Mouse (Mus musculus): ENCODE measurements at regions not wholly inside any gene's neighbourhood (a gene's known extent, or its start where the extent isn't known, plus 50 kb on each side); places are given as distances from the start of the nearest gene placed in this dataset.
A peak's percentile ranks its signal among the peaks of the same experiment; 100 is the strongest.
"Not testable (repeated sequence)": the region's sequence is repeated elsewhere in the genome, so short reads cannot be mapped to it uniquely, and the experiment has no call there.

- TF ChIP-seq CTCF (IDR thresholded peaks at IDR 0.05) = no peak
- no peak for DNase-seq (ENCODE audit: low read depth, low spot score)
- H3K27me3 ChIP-seq = no peaks in the 10 kb centered on the region
- ATAC-seq = no peak
- in situ Hi-C loops (cut with MboI; ENCODE audit: low pct_unique_long_range_greater_than_20kb) = no loop called here
- POLR2A ChIA-PET = no interaction called here
- CTCF ChIA-PET = interaction anchor here (1.2 kb wide), 1 partner anchor 11 kb away, joined by 4 read pairs; no protein-coding TSS in a partner anchor
These were observed 358.0 kb upstream of the Zfp960 start for GRCm38 (mm10) chr17:16705890-16706289.

GRCm38 (mm10) chr17:16726904-16727303, 337.0 kb upstream of the Zfp960 start:
- ATAC-seq (no peak), DNase-seq (ENCODE audit: low read depth, low spot score) (no peak)
- in situ Hi-C loops (cut with MboI; ENCODE audit: low pct_unique_long_range_greater_than_20kb) = no loop called here
- POLR2A ChIA-PET = no interaction called here
- TF ChIP-seq CTCF (IDR thresholded peaks at IDR 0.05) = no peak
- no peaks in the 10 kb centered on the region for H3K27me3 ChIP-seq
- CTCF ChIA-PET = no interaction called here

- in situ Hi-C loops (cut with MboI; ENCODE audit: low pct_unique_long_range_greater_than_20kb) = no loop called here
- ChIA-PET CTCF (no interaction called here), POLR2A (no interaction called here)
- H3K27me3 ChIP-seq = no peaks in the 10 kb centered on the region
- DNase-seq (ENCODE audit: low read depth, low spot score) = no peak
- ATAC-seq = no peak
- TF ChIP-seq CTCF (IDR thresholded peaks at IDR 0.05) = no peak
These were observed 310.8 kb upstream of the Zfp960 start for GRCm38 (mm10) chr17:16753090-16753489.

DNA sequence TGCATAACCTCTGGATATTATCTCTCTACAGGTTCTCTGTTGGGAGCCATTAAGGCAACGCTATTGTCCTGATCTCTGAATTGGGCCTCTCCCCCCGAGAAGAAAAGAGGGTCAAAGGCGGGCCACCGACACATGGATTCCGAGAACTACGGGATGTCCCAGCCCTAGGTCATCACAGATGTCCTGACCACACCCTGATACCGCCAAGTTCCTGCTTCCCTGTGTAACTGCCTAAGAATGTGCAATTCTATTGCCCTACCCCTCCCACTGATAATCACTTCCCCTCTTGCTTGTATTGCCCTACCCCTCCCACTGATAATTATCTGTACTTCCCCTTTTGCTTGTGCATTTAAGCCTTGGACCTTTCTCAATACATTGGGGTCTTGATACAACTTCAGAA, 293.3 kb upstream of the Zfp960 start:
- ATAC-seq; POLR2A ChIA-PET; DNase-seq (ENCODE audit: low read depth, low spot score); H3K27me3 ChIP-seq; in situ Hi-C loops (cut with MboI; ENCODE audit: low pct_unique_long_range_greater_than_20kb); CTCF ChIA-PET: not testable (repeated sequence)

- ATAC-seq (no peak), DNase-seq (ENCODE audit: low read depth, low spot score) (no peak)
- CTCF ChIA-PET = no interaction called here
- in situ Hi-C loops (cut with MboI; ENCODE audit: low pct_unique_long_range_greater_than_20kb) = no loop called here
- H3K27me3 ChIP-seq = no peaks in the 10 kb centered on the region
- POLR2A ChIA-PET = no interaction called here
- no peak for TF ChIP-seq CTCF (IDR thresholded peaks at IDR 0.05)
These were observed 265.6 kb upstream of the Zfp960 start for GRCm38 (mm10) chr17:16798316-16798715.

GRCm38 (mm10) chr17:16804986-16805385, 258.9 kb upstream of the Zfp960 start:
- H3K27me3 ChIP-seq = no peaks in the 10 kb centered on the region
- ATAC-seq (no peak), DNase-seq (ENCODE audit: low read depth, low spot score) (no peak)
- CTCF ChIA-PET = no interaction called here
- POLR2A ChIA-PET = no interaction called here
- in situ Hi-C loops (cut with MboI; ENCODE audit: low pct_unique_long_range_greater_than_20kb) = no loop called here
- TF ChIP-seq CTCF (IDR thresholded peaks at IDR 0.05) = no peak

GRCm38 (mm10) chr17:16818421-16818820, 245.5 kb upstream of the Zfp960 start:
- no peak for DNase-seq (ENCODE audit: low read depth, low spot score)

DNA sequence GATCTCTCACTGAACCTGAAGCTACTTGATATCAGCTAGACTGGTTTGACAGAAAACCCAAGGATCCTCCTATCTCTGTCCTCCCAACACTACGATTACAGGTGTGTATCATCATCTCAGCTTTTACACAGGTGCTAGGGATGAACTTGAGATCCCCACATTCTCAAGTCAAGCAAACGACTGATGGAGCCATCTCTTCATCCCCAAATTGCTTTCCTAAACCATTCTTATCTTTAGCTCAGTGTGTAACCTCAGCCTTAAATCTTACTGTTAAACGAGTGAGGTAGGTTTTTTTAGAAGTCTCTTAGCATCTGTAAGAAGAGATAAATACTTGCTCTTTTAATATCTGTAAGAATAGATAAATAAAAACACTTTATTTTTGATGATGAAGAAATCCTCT, 242.2 kb upstream of the Zfp960 start:
- CTCF ChIA-PET = interaction anchor here (0.8 kb wide), 1 partner anchor 15 kb away, joined by 3 read pairs; no protein-coding TSS in a partner anchor
- in situ Hi-C loops (cut with MboI; ENCODE audit: low pct_unique_long_range_greater_than_20kb) = no loop called here
- ATAC-seq = no peak
- no peak for TF ChIP-seq CTCF (IDR thresholded peaks at IDR 0.05)
- POLR2A ChIA-PET = no interaction called here
- no peaks in the 10 kb centered on the region for H3K27me3 ChIP-seq
- no peak for DNase-seq (ENCODE audit: low read depth, low spot score)

More at GRCm38 (mm10) chr17:16818421-16818820, 245.5 kb upstream of the Zfp960 start:
- TF ChIP-seq CTCF (IDR thresholded peaks at IDR 0.05) = no peak
- ATAC-seq = no peak
- CTCF ChIA-PET = no interaction called here
- in situ Hi-C loops (cut with MboI; ENCODE audit: low pct_unique_long_range_greater_than_20kb) = no loop called here
- POLR2A ChIA-PET = no interaction called here
- H3K27me3 ChIP-seq = no peaks in the 10 kb centered on the region

DNA sequence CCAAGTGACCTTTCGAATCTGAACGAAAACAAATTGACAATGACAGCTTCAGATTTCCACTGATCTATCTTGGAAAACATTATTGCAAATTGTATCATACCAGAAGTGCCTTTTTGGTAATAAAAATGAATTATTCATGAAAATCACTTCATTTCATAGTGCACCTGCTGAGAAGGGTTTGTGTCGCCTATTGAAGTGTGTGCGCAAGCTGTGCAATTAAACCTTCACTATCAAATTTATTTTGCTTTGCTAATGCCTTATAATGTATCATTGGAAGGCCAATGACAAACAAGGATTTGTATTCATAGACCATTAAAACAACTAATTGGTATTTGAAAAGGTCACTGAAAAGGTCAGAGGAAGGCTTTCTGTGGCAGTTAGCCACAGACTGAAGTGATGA, 224.8 kb upstream of the Zfp960 start:
- ATAC-seq = no peak
- H3K27me3 ChIP-seq = no peaks in the 10 kb centered on the region
- TF ChIP-seq CTCF (IDR thresholded peaks at IDR 0.05) = no peak
- ChIA-PET POLR2A (no interaction called here), CTCF (no interaction called here)
- in situ Hi-C loops (cut with MboI; ENCODE audit: low pct_unique_long_range_greater_than_20kb) = no loop called here
- no peak for DNase-seq (ENCODE audit: low read depth, low spot score)

- DNase-seq (ENCODE audit: low read depth, low spot score) (no peak), ATAC-seq (no peak)
- TF ChIP-seq CTCF (IDR thresholded peaks at IDR 0.05) = no peak
- in situ Hi-C loops (cut with MboI; ENCODE audit: low pct_unique_long_range_greater_than_20kb) = no loop called here
- ChIA-PET POLR2A (no interaction called here), CTCF (interaction anchor here (1.9 kb wide), 1 partner anchor 21 kb away, joined by 6 read pairs; no protein-coding TSS in a partner anchor)
- no peaks in the 10 kb centered on the region for H3K27me3 ChIP-seq
These were observed 203.1 kb upstream of the Zfp960 start for GRCm38 (mm10) chr17:16860771-16861170.

GRCm38 (mm10) chr17:16900791-16901190, 163.1 kb upstream of the Zfp960 start:
- H3K27me3 ChIP-seq = no peaks in the 10 kb centered on the region
- TF ChIP-seq CTCF (IDR thresholded peaks at IDR 0.05) = peak; percentile 53
- ATAC-seq (no peak), DNase-seq (ENCODE audit: low read depth, low spot score) (no peak)
- in situ Hi-C loops (cut with MboI; ENCODE audit: low pct_unique_long_range_greater_than_20kb) = loop anchor here (10.0 kb wide), 1 partner anchor 1096 kb away; no protein-coding TSS in a partner anchor
- ChIA-PET POLR2A (no interaction called here), CTCF (interaction anchor here (0.9 to 1.3 kb wide), 4 partner anchors 9 to 1115 kb away, joined by 3 to 5 read pairs (median 4); no protein-coding TSS in a partner anchor)

DNA sequence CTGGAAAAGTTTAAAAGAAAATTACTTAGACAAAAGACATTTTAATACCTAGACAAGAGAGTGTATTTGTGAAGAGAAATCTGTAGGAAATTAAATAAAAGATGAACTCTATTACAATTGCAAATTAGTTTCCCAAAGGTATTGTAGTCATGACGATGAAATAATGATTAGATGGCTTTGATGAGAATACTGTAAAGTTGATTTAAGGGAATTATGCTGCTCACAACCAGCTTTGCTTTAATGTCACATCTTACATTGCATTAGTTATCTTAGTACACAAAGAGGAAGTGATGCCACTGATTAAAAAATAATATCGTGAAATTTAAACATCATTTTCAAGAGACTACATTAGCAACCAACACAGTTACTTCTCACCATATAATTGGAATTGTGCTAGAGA, 145.7 kb upstream of the Zfp960 start:
- no peak for ATAC-seq
- CTCF ChIA-PET = no interaction called here
- no peak for TF ChIP-seq CTCF (IDR thresholded peaks at IDR 0.05)
- POLR2A ChIA-PET = no interaction called here
- in situ Hi-C loops (cut with MboI; ENCODE audit: low pct_unique_long_range_greater_than_20kb) = no loop called here
- no peak for DNase-seq (ENCODE audit: low read depth, low spot score)
- H3K27me3 ChIP-seq = no peaks in the 10 kb centered on the region

Data from Patski (cell line).